Mouse (Mus musculus): ENCODE measurements around the gene Surf2. TPM values are rescaled to one million over a fixed set of nuclear protein-coding genes. Genes with fewer than 3 reads are reported as not detected.

Surf2 gene
- polyA plus RNA-seq, 1 experiment from 2014 or later, result 33.0 TPM

- Histone ChIP-seq H3K36me3 (ENCODE audit: control insufficient read depth, insufficient read depth, low read length) (peaks cover 32% of the 10 kb centered on the region), H3K4me1 (replicated peaks; ENCODE audit: control insufficient read depth, insufficient read depth, low read length) (peaks cover 33% of the 10 kb centered on the region), H3K4me2 (ENCODE audit: low read depth, low read length) (peak overlapping the region; percentile 95), H3K27me3 (ENCODE audit: control insufficient read depth, insufficient read depth, low read depth, low read length) (no peaks in the 10 kb centered on the region), H3K9me3 (ENCODE audit: control insufficient read depth, low read length) (no peaks in the 10 kb centered on the region), H3K27ac (ENCODE audit: low read length) (no peak overlapping the region), H3K9ac (ENCODE audit: low read length) (peak overlapping the region; percentile 90), H3K4me3 (ENCODE audit: low read length) (peak overlapping the region; percentile 75)
- ATAC-seq (ENCODE audit: low read depth), result no peak
- 64% methylated on average over 5 of the region's 5 CpGs for WGBS
These were observed 3.9 kb upstream of the Surf2 start for GRCm38 (mm10) chr2:26912253-26912770.

GRCm38 (mm10) chr2:26913416-26914147, 2.6 kb upstream of the Surf2 start:
- Histone ChIP-seq H3K9ac (ENCODE audit: low read length) (no peak overlapping the region), H3K4me3 (ENCODE audit: low read length) (no peak overlapping the region), H3K27ac (ENCODE audit: low read length) (no peak overlapping the region), H3K4me1 (replicated peaks; ENCODE audit: control insufficient read depth, insufficient read depth, low read length) (peaks cover 39% of the 10 kb centered on the region), H3K36me3 (ENCODE audit: control insufficient read depth, insufficient read depth, low read length) (peaks cover 25% of the 10 kb centered on the region), H3K9me3 (ENCODE audit: control insufficient read depth, low read length) (no peaks in the 10 kb centered on the region), H3K4me2 (ENCODE audit: low read depth, low read length) (no peak overlapping the region), H3K27me3 (ENCODE audit: control insufficient read depth, insufficient read depth, low read depth, low read length) (no peaks in the 10 kb centered on the region)
- no peak for ATAC-seq (ENCODE audit: low read depth)
- WGBS, result 79% methylated on average over 17 of the region's 17 CpGs

- H3K4me3 ChIP-seq (ENCODE audit: low read length), result no peak overlapping the region
- peaks cover 33% of the 10 kb centered on the region for H3K4me1 ChIP-seq (replicated peaks; ENCODE audit: control insufficient read depth, insufficient read depth, low read length)
- ATAC-seq (ENCODE audit: low read depth), result no peak
- H3K27me3 ChIP-seq (ENCODE audit: control insufficient read depth, insufficient read depth, low read depth, low read length), result no peaks in the 10 kb centered on the region
- no peak overlapping the region for H3K4me2 ChIP-seq (ENCODE audit: low read depth, low read length)
- H3K36me3 ChIP-seq (ENCODE audit: control insufficient read depth, insufficient read depth, low read length), result peaks cover 33% of the 10 kb centered on the region
- no peak overlapping the region for H3K9ac ChIP-seq (ENCODE audit: low read length)
- WGBS, result 49% methylated on average over 8 of the region's 8 CpGs
- H3K9me3 ChIP-seq (ENCODE audit: control insufficient read depth, low read length), result no peaks in the 10 kb centered on the region
- no peak overlapping the region for H3K27ac ChIP-seq (ENCODE audit: low read length)
These were observed 1.8 kb upstream of the Surf2 start for GRCm38 (mm10) chr2:26914148-26914941.

GRCm38 (mm10) chr2:26916738-26917137, 571 bp downstream of the Surf2 start:
- H3K27me3 ChIP-seq (ENCODE audit: control insufficient read depth, insufficient read depth, low read depth, low read length), result no peaks in the 10 kb centered on the region
- WGBS, result under 1% methylated on average over 13 of the region's 13 CpGs
- H3K27ac ChIP-seq (ENCODE audit: low read length), result peak overlapping the region; percentile 51
- H3K4me3 ChIP-seq (ENCODE audit: low read length), result peak overlapping the region; percentile 67
- H3K4me1 ChIP-seq (replicated peaks; ENCODE audit: control insufficient read depth, insufficient read depth, low read length), result peaks cover 30% of the 10 kb centered on the region
- H3K9ac ChIP-seq (ENCODE audit: low read length), result peak overlapping the region; percentile 88
- H3K36me3 ChIP-seq (ENCODE audit: control insufficient read depth, insufficient read depth, low read length), result peaks cover 48% of the 10 kb centered on the region
- H3K4me2 ChIP-seq (ENCODE audit: low read depth, low read length), result peak overlapping the region; percentile 83
- ATAC-seq (ENCODE audit: low read depth), result peak; percentile 15
- H3K9me3 ChIP-seq (ENCODE audit: control insufficient read depth, low read length), result no peaks in the 10 kb centered on the region

- no peak for ATAC-seq (ENCODE audit: low read depth)
- 78% methylated on average over 3 of the region's 3 CpGs for WGBS
- no peak overlapping the region for H3K9ac ChIP-seq (ENCODE audit: low read length)
These were observed 3.5 kb downstream of the Surf2 start for GRCm38 (mm10) chr2:26919684-26920083.

GRCm38 (mm10) chr2:26920190-26920855, 4.2 kb downstream of the Surf2 start:
- H3K27me3 ChIP-seq (ENCODE audit: control insufficient read depth, insufficient read depth, low read depth, low read length), result no peaks in the 10 kb centered on the region
- 80% methylated on average over 6 of the region's 6 CpGs for WGBS
- H3K4me2 ChIP-seq (ENCODE audit: low read depth, low read length), result no peak overlapping the region
- no peak overlapping the region for H3K9ac ChIP-seq (ENCODE audit: low read length)
- H3K27ac ChIP-seq (ENCODE audit: low read length), result no peak overlapping the region
- H3K36me3 ChIP-seq (ENCODE audit: control insufficient read depth, insufficient read depth, low read length), result peaks cover 52% of the 10 kb centered on the region
- peaks cover 17% of the 10 kb centered on the region for H3K4me1 ChIP-seq (replicated peaks; ENCODE audit: control insufficient read depth, insufficient read depth, low read length)
- no peak for ATAC-seq (ENCODE audit: low read depth)
- H3K4me3 ChIP-seq (ENCODE audit: low read length), result no peak overlapping the region
- no peaks in the 10 kb centered on the region for H3K9me3 ChIP-seq (ENCODE audit: control insufficient read depth, low read length)

More at GRCm38 (mm10) chr2:26919684-26920083, 3.5 kb downstream of the Surf2 start:
- Histone ChIP-seq H3K4me1 (replicated peaks; ENCODE audit: control insufficient read depth, insufficient read depth, low read length) (peaks cover 21% of the 10 kb centered on the region), H3K4me2 (ENCODE audit: low read depth, low read length) (no peak overlapping the region), H3K27ac (ENCODE audit: low read length) (no peak overlapping the region), H3K4me3 (ENCODE audit: low read length) (no peak overlapping the region), H3K9me3 (ENCODE audit: control insufficient read depth, low read length) (no peaks in the 10 kb centered on the region), H3K36me3 (ENCODE audit: control insufficient read depth, insufficient read depth, low read length) (peaks cover 47% of the 10 kb centered on the region), H3K27me3 (ENCODE audit: control insufficient read depth, insufficient read depth, low read depth, low read length) (no peaks in the 10 kb centered on the region)

GRCm38 (mm10) chr2:26921784-26922183, 5.6 kb downstream of the Surf2 start:
- H3K9ac ChIP-seq (ENCODE audit: low read length), result no peak overlapping the region
- no peaks in the 10 kb centered on the region for H3K27me3 ChIP-seq (ENCODE audit: control insufficient read depth, insufficient read depth, low read depth, low read length)
- no peak overlapping the region for H3K27ac ChIP-seq (ENCODE audit: low read length)
- H3K4me3 ChIP-seq (ENCODE audit: low read length), result no peak overlapping the region
- 38% methylated on average over 9 of the region's 9 CpGs for WGBS
- peak; percentile 41; the same call in 1 of the 2 replicates for ATAC-seq (ENCODE audit: low read depth)
- H3K36me3 ChIP-seq (ENCODE audit: control insufficient read depth, insufficient read depth, low read length), result peaks cover 64% of the 10 kb centered on the region
- H3K9me3 ChIP-seq (ENCODE audit: control insufficient read depth, low read length), result no peaks in the 10 kb centered on the region
- H3K4me1 ChIP-seq (replicated peaks; ENCODE audit: control insufficient read depth, insufficient read depth, low read length), result peaks cover 13% of the 10 kb centered on the region
- H3K4me2 ChIP-seq (ENCODE audit: low read depth, low read length), result no peak overlapping the region

- peaks cover 11% of the 10 kb centered on the region for H3K4me1 ChIP-seq (replicated peaks; ENCODE audit: control insufficient read depth, insufficient read depth, low read length)
- no peak overlapping the region for H3K4me2 ChIP-seq (ENCODE audit: low read depth, low read length)
- ATAC-seq (ENCODE audit: low read depth), result no peak
- H3K9ac ChIP-seq (ENCODE audit: low read length), result no peak overlapping the region
- peaks cover 38% of the 10 kb centered on the region for H3K36me3 ChIP-seq (ENCODE audit: control insufficient read depth, insufficient read depth, low read length)
- no peak overlapping the region for H3K27ac ChIP-seq (ENCODE audit: low read length)
- H3K27me3 ChIP-seq (ENCODE audit: control insufficient read depth, insufficient read depth, low read depth, low read length), result no peaks in the 10 kb centered on the region
- no peak overlapping the region for H3K4me3 ChIP-seq (ENCODE audit: low read length)
- H3K9me3 ChIP-seq (ENCODE audit: control insufficient read depth, low read length), result no peaks in the 10 kb centered on the region
- 83% methylated on average over 6 of the region's 6 CpGs for WGBS
These were observed 11.7 kb downstream of the Surf2 start for GRCm38 (mm10) chr2:26927745-26928476.
